Mouse (Mus musculus): ENCODE results near the gene 6430628N08Rik.

6430628N08Rik gene

GRCm38 (mm10) chr4:115939295-115940102 is 49.0 kb downstream of the 6430628N08Rik start, which contains the start of gene Dmbx1:
Gene Dmbx1 (minus strand): TSS chr4:115939926.
- no peak for DNase-seq (ENCODE audit: low spot score in 2 of 2)

GRCm38 (mm10) chr4:115940681-115941080 is 50.2 kb downstream of the 6430628N08Rik start:
- no peak for DNase-seq (ENCODE audit: low spot score in 2 of 2)

GRCm38 (mm10) chr4:115941242-115941820 is 50.9 kb downstream of the 6430628N08Rik start:
- no peak for DNase-seq (ENCODE audit: low spot score in 2 of 2)

DNA sequence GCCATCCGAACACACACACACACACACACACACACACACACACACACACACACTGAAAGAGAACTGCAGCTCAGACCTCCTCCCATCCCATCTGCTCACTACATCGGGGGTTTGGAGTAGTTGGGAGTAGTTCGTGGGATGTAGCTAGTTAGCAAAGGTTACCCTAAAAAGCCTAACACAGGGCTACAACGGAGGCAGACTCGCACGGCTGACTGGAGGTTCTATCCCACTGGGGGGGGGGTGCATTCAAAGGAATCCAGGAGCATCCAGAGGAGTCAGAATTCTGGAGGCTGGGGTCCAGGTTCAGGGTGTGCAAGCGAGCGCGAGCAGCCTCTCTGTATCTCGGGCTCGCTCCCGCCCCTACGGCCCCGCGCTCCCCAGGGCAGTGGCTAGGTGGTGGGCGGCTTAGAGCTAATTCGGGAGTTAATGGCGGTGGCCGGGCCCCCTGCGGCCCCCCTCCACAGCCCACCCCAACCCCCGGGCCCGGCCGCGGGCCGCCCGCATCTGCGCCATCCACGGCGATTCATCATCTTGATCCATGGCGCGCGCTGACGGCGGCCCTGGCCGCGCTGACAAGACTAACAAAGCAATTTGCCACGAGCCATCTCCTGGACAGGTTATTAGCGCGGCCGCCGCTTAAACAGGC is 53.3 kb downstream of the 6430628N08Rik start:
- DNase-seq (ENCODE audit: low spot score in 2 of 2), result no peak
